In the genomic region with DNA sequence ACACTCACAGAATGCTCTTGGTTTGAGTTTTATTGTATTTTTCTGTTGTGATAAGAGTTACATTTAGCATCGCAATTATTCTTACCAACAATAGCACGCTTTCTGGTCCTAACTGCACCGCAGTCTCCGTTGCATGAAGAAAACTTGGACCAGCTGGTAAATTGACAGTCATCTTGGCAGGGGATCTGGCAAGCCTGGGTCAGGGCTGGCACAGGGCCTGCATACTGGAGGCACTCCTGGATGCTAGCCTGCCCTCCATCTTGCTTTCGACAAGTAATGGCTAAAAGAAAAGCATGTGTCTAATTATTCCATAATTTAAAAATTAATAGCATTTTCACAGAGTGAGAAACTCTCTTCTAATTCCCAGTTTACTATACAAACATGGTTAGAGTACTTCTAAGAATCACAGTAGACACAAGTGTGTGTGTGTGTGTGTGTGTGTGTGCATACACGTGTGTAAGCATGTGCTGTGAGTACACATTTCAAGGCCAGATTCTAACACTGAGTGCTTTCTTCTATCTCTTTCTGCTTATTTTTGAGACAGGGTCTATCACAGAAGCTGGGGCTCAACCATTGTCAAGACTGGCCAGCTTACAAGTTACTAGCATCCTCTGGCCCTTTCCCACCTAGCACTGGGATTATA, we compare ENCODE assay signal across 8 mouse cellular contexts.
DNase-seq lines count a peak whose midpoint lies in the region; ATAC-seq and TF ChIP-seq lines count a peak whose summit lies in the region.

No protein-coding gene starts in this region.

- ATAC-seq in forebrain, embryonic 15.5 days (replicated peaks) = peak; percentile 97
- ATAC-seq in megakaryocyte progenitor cell, adult 5-6 weeks (replicated peaks; ENCODE audit: poor library complexity) = no peak
- no peak for ATAC-seq in megakaryocyte, adult 5-6 weeks (ENCODE audit: poor library complexity, severe bottlenecking)

- H3K4me2 ChIP-seq in forebrain, embryonic 15.5 days (replicated peaks) = no peak overlapping the region

- no peak overlapping the region for H3K4me3 ChIP-seq in forebrain, embryonic 15.5 days
- no peak overlapping the region for H3K4me3 ChIP-seq in forebrain, embryonic 10.5 days
- no peak overlapping the region for H3K4me3 ChIP-seq in layer of hippocampus, adult 2 months

- H3K27me3 ChIP-seq in forebrain, embryonic 15.5 days = no peaks in the 10 kb centered on the region
- no peaks in the 10 kb centered on the region for H3K27me3 ChIP-seq in forebrain, embryonic 10.5 days (ENCODE audit: poor library complexity, severe bottlenecking)

- H3K9me3 ChIP-seq in forebrain, embryonic 15.5 days = no peaks in the 10 kb centered on the region
- no peaks in the 10 kb centered on the region for H3K9me3 ChIP-seq in forebrain, embryonic 10.5 days

- DNase-seq in forebrain, embryonic 10.5 days (ENCODE audit: extremely low spot score, low spot score) = no peak
- peak; percentile 65 for DNase-seq in adrenal gland, postnatal 25 days
- DNase-seq in frontal cortex, postnatal 25 days (ENCODE audit: low spot score in 2 of 2) = peak; percentile 15 to 28
- DNase-seq in layer of hippocampus, adult 2 months (ENCODE audit: low spot score in 2 of 2) = peak; percentile 64 to 79
- DNase-seq in lung, postnatal 4 days = peak; percentile 23 to 69

- H3K9ac ChIP-seq in forebrain, embryonic 15.5 days (replicated peaks) = no peak overlapping the region

- H3K4me1 ChIP-seq in forebrain, embryonic 15.5 days = peaks cover 11% of the 10 kb centered on the region
- no peaks in the 10 kb centered on the region for H3K4me1 ChIP-seq in forebrain, embryonic 10.5 days

- peak overlapping the region; percentile 43 for H3K27ac ChIP-seq in forebrain, embryonic 15.5 days (replicated peaks)
- no peak overlapping the region for H3K27ac ChIP-seq in forebrain, embryonic 10.5 days
- H3K27ac ChIP-seq in layer of hippocampus, adult 2 months = peak overlapping the region; percentile 5; the same call in 1 of the 2 replicates

- 33% methylated on average over 6 of the region's 6 CpGs for WGBS in forebrain, embryonic 15.5 days
- 94% methylated on average over 6 of the region's 6 CpGs for WGBS in forebrain, embryonic 10.5 days

- TF ChIP-seq CTCF in layer of hippocampus, adult 2 months (conservative IDR thresholded peaks at IDR 0.05) = no peak

- no peaks in the 10 kb centered on the region for H3K36me3 ChIP-seq in forebrain, embryonic 15.5 days
- H3K36me3 ChIP-seq in forebrain, embryonic 10.5 days (replicated peaks) = no peaks in the 10 kb centered on the region
